Mouse (Mus musculus): ENCODE data around the gene Taf6l. TPM values are rescaled to one million over a fixed set of nuclear protein-coding genes. Genes with fewer than 3 reads are reported as not detected.

Gene Taf6l
- polyA plus RNA-seq, 1 experiment from 2014 or later = 0.76 TPM

Other genes starting within 250 kb of the Taf6l start
- not detected for gene Slc22a8, start 195.2 kb downstream of the Taf6l start, polyA plus RNA-seq (2015; fragmentation: Illumina TruSeq; extraction: RNeasy Lipid Tissue Mini Kit (QIAGEN cat#74804); ENCODE audit: insufficient read depth, low read depth, low replicate concordance)
- gene Slc22a6, start 168.4 kb downstream of the Taf6l start, polyA plus RNA-seq (2015; fragmentation: Illumina TruSeq; extraction: RNeasy Lipid Tissue Mini Kit (QIAGEN cat#74804); ENCODE audit: insufficient read depth, low read depth, low replicate concordance) = not detected
- gene Chrm1, start 122.6 kb downstream of the Taf6l start, polyA plus RNA-seq (2015; fragmentation: Illumina TruSeq; extraction: RNeasy Lipid Tissue Mini Kit (QIAGEN cat#74804); ENCODE audit: insufficient read depth, low read depth, low replicate concordance) = 0.18 TPM
- 80.3 TPM for gene Slc3a2, start 63.0 kb downstream of the Taf6l start, polyA plus RNA-seq (2015; fragmentation: Illumina TruSeq; extraction: RNeasy Lipid Tissue Mini Kit (QIAGEN cat#74804); ENCODE audit: insufficient read depth, low read depth, low replicate concordance)
- 35.4 TPM for gene Wdr74, start 50.6 kb downstream of the Taf6l start, polyA plus RNA-seq (2015; fragmentation: Illumina TruSeq; extraction: RNeasy Lipid Tissue Mini Kit (QIAGEN cat#74804); ENCODE audit: insufficient read depth, low read depth, low replicate concordance)
- gene 1700092M07Rik, start 45.7 kb downstream of the Taf6l start, polyA plus RNA-seq (2015; fragmentation: Illumina TruSeq; extraction: RNeasy Lipid Tissue Mini Kit (QIAGEN cat#74804); ENCODE audit: insufficient read depth, low read depth, low replicate concordance) = not detected
- gene Stx5a, start 45.0 kb downstream of the Taf6l start, polyA plus RNA-seq (2015; fragmentation: Illumina TruSeq; extraction: RNeasy Lipid Tissue Mini Kit (QIAGEN cat#74804); ENCODE audit: insufficient read depth, low read depth, low replicate concordance) = 67.2 TPM
- gene Nxf1, start 29.3 kb downstream of the Taf6l start, polyA plus RNA-seq (2015; fragmentation: Illumina TruSeq; extraction: RNeasy Lipid Tissue Mini Kit (QIAGEN cat#74804); ENCODE audit: insufficient read depth, low read depth, low replicate concordance) = 127 TPM
- gene Tmem223, start 15.4 kb downstream of the Taf6l start, polyA plus RNA-seq (2015; fragmentation: Illumina TruSeq; extraction: RNeasy Lipid Tissue Mini Kit (QIAGEN cat#74804); ENCODE audit: insufficient read depth, low read depth, low replicate concordance) = 32.1 TPM
- 17.0 TPM for gene Tmem179b, start 11.9 kb downstream of the Taf6l start, polyA plus RNA-seq (2015; fragmentation: Illumina TruSeq; extraction: RNeasy Lipid Tissue Mini Kit (QIAGEN cat#74804); ENCODE audit: insufficient read depth, low read depth, low replicate concordance)
- 17.1 TPM for gene Polr2g, start 12.2 kb upstream of the Taf6l start, polyA plus RNA-seq (2015; fragmentation: Illumina TruSeq; extraction: RNeasy Lipid Tissue Mini Kit (QIAGEN cat#74804); ENCODE audit: insufficient read depth, low read depth, low replicate concordance)
- not detected for gene Zbtb3, start 16.1 kb upstream of the Taf6l start, polyA plus RNA-seq (2015; fragmentation: Illumina TruSeq; extraction: RNeasy Lipid Tissue Mini Kit (QIAGEN cat#74804); ENCODE audit: insufficient read depth, low read depth, low replicate concordance)
- 4.5 TPM for gene Ttc9c, start 32.9 kb upstream of the Taf6l start, polyA plus RNA-seq (2015; fragmentation: Illumina TruSeq; extraction: RNeasy Lipid Tissue Mini Kit (QIAGEN cat#74804); ENCODE audit: insufficient read depth, low read depth, low replicate concordance)
- gene Hnrnpul2, start 33.6 kb upstream of the Taf6l start, polyA plus RNA-seq (2015; fragmentation: Illumina TruSeq; extraction: RNeasy Lipid Tissue Mini Kit (QIAGEN cat#74804); ENCODE audit: insufficient read depth, low read depth, low replicate concordance) = 20.7 TPM
- not detected for gene AC129217.1, start 43.4 kb upstream of the Taf6l start, polyA plus RNA-seq (2015; fragmentation: Illumina TruSeq; extraction: RNeasy Lipid Tissue Mini Kit (QIAGEN cat#74804); ENCODE audit: insufficient read depth, low read depth, low replicate concordance)
- 31.5 TPM for gene Bscl2, start 51.0 kb upstream of the Taf6l start, polyA plus RNA-seq (2015; fragmentation: Illumina TruSeq; extraction: RNeasy Lipid Tissue Mini Kit (QIAGEN cat#74804); ENCODE audit: insufficient read depth, low read depth, low replicate concordance)
- not detected for gene Gng3, start 52.8 kb upstream of the Taf6l start, polyA plus RNA-seq (2015; fragmentation: Illumina TruSeq; extraction: RNeasy Lipid Tissue Mini Kit (QIAGEN cat#74804); ENCODE audit: insufficient read depth, low read depth, low replicate concordance)
- gene Lrrn4cl, start 64.4 kb upstream of the Taf6l start, polyA plus RNA-seq (2015; fragmentation: Illumina TruSeq; extraction: RNeasy Lipid Tissue Mini Kit (QIAGEN cat#74804); ENCODE audit: insufficient read depth, low read depth, low replicate concordance) = 4.9 TPM
- 28.6 TPM for gene Ubxn1, start 85.1 kb upstream of the Taf6l start, polyA plus RNA-seq (2015; fragmentation: Illumina TruSeq; extraction: RNeasy Lipid Tissue Mini Kit (QIAGEN cat#74804); ENCODE audit: insufficient read depth, low read depth, low replicate concordance)
- 15.0 TPM for gene Uqcc3, start 94.5 kb upstream of the Taf6l start, polyA plus RNA-seq (2015; fragmentation: Illumina TruSeq; extraction: RNeasy Lipid Tissue Mini Kit (QIAGEN cat#74804); ENCODE audit: insufficient read depth, low read depth, low replicate concordance)
- gene Lbhd1, start 97.3 kb upstream of the Taf6l start, polyA plus RNA-seq (2015; fragmentation: Illumina TruSeq; extraction: RNeasy Lipid Tissue Mini Kit (QIAGEN cat#74804); ENCODE audit: insufficient read depth, low read depth, low replicate concordance) = 7.5 TPM
- not detected for gene Gm49403, start 97.5 kb upstream of the Taf6l start, polyA plus RNA-seq (2015; fragmentation: Illumina TruSeq; extraction: RNeasy Lipid Tissue Mini Kit (QIAGEN cat#74804); ENCODE audit: insufficient read depth, low read depth, low replicate concordance)
- gene 1810009A15Rik, start 102.4 kb upstream of the Taf6l start, polyA plus RNA-seq (2015; fragmentation: Illumina TruSeq; extraction: RNeasy Lipid Tissue Mini Kit (QIAGEN cat#74804); ENCODE audit: insufficient read depth, low read depth, low replicate concordance) = 7.3 TPM
- not detected for gene Gm49416, start 102.5 kb upstream of the Taf6l start, polyA plus RNA-seq (2015; fragmentation: Illumina TruSeq; extraction: RNeasy Lipid Tissue Mini Kit (QIAGEN cat#74804); ENCODE audit: insufficient read depth, low read depth, low replicate concordance)
- gene Ints5, start 106.6 kb upstream of the Taf6l start, polyA plus RNA-seq (2015; fragmentation: Illumina TruSeq; extraction: RNeasy Lipid Tissue Mini Kit (QIAGEN cat#74804); ENCODE audit: insufficient read depth, low read depth, low replicate concordance) = 4.9 TPM
- 50.2 TPM for gene Ganab, start 111.7 kb upstream of the Taf6l start, polyA plus RNA-seq (2015; fragmentation: Illumina TruSeq; extraction: RNeasy Lipid Tissue Mini Kit (QIAGEN cat#74804); ENCODE audit: insufficient read depth, low read depth, low replicate concordance)
- gene B3gat3, start 134.0 kb upstream of the Taf6l start, polyA plus RNA-seq (2015; fragmentation: Illumina TruSeq; extraction: RNeasy Lipid Tissue Mini Kit (QIAGEN cat#74804); ENCODE audit: insufficient read depth, low read depth, low replicate concordance) = 18.1 TPM
- 0.74 TPM for gene Rom1, start 142.9 kb upstream of the Taf6l start, polyA plus RNA-seq (2015; fragmentation: Illumina TruSeq; extraction: RNeasy Lipid Tissue Mini Kit (QIAGEN cat#74804); ENCODE audit: insufficient read depth, low read depth, low replicate concordance)
- gene Eml3, start 143.1 kb upstream of the Taf6l start, polyA plus RNA-seq (2015; fragmentation: Illumina TruSeq; extraction: RNeasy Lipid Tissue Mini Kit (QIAGEN cat#74804); ENCODE audit: insufficient read depth, low read depth, low replicate concordance) = 11.7 TPM
- gene Mta2, start 155.5 kb upstream of the Taf6l start, polyA plus RNA-seq (2015; fragmentation: Illumina TruSeq; extraction: RNeasy Lipid Tissue Mini Kit (QIAGEN cat#74804); ENCODE audit: insufficient read depth, low read depth, low replicate concordance) = 16.1 TPM
- gene Tut1, start 167.4 kb upstream of the Taf6l start, polyA plus RNA-seq (2015; fragmentation: Illumina TruSeq; extraction: RNeasy Lipid Tissue Mini Kit (QIAGEN cat#74804); ENCODE audit: insufficient read depth, low read depth, low replicate concordance) = 7.9 TPM
- gene Eef1g, start 180.6 kb upstream of the Taf6l start, polyA plus RNA-seq (2015; fragmentation: Illumina TruSeq; extraction: RNeasy Lipid Tissue Mini Kit (QIAGEN cat#74804); ENCODE audit: insufficient read depth, low read depth, low replicate concordance) = 169 TPM
- gene Ahnak, start 202.9 kb upstream of the Taf6l start, polyA plus RNA-seq (2015; fragmentation: Illumina TruSeq; extraction: RNeasy Lipid Tissue Mini Kit (QIAGEN cat#74804); ENCODE audit: insufficient read depth, low read depth, low replicate concordance) = 32.2 TPM

All from pancreas, adult 10 weeks (tissue).